Mouse (Mus musculus) embryo, embryonic 10.5 days (tissue): Measurements from ENCODE around the gene Rab11fip4.

ENCODE experiments used
- DNase-seq: peaks from one replicate; pipeline ENCODE4 v3.0.0-alpha.2; 2015; ENCODE audit warnings: low spot score

The Rab11fip4 gene

DNA sequence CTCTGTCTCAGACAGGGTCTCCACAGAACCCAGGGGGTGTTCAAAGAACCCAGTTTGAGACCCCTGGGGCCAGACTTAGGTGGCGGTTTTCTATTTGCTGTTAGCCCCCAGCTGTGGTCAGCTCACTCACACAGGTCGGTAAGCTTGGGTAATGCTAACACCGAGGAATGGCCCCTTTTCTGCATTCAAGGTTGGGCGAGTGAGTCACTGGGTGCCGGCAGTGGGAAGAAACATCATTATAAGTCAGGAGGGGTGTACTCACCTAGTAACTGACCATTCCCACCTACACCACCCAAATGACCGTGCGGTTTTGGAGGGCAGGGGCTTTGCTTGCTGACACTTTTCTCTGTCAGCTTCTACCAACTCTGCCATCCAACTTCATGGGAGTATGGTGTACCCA, 64.6 kb downstream of the Rab11fip4 start:
- no peak for DNase-seq

DNA sequence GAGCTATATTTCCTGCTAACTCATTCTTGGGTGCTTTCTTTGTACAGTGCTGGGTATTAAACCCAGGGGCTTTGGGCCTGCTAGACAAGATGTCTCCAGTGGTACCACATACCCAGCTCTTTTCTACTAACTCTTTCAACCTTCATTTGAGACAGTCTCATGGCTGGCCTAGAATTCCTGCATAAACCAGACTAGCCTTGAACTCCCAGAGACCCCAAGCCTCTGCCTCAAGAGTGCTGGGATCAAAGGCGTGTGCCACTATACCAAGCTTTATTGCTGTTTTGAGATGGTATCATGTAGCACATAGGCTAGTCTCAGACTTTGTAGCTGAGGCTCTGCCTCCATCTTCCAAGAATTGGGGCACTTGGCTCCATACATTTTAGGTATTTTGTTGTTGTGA, 65.5 kb downstream of the Rab11fip4 start:
- no peak for DNase-seq

DNA sequence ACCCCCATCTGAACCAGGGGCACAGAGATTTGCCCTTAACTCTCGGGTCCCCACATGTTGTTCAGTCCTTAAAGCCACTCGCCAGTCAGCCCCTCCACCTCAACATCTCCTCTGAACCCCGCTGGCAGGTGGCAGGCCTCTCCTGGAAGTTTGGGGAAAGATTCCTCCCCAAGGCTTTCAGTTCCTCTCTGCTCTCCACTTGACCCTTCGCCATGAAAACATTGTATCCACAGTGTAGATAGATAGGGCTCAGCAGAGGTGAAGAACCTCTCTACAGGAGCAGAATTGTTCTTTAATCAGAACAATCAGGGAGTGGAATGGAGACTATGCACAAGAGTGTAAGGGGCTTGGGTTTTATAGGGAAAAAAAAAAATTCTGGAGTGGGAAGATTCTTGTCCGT, 66.0 kb downstream of the Rab11fip4 start:
- DNase-seq: no peak

DNA sequence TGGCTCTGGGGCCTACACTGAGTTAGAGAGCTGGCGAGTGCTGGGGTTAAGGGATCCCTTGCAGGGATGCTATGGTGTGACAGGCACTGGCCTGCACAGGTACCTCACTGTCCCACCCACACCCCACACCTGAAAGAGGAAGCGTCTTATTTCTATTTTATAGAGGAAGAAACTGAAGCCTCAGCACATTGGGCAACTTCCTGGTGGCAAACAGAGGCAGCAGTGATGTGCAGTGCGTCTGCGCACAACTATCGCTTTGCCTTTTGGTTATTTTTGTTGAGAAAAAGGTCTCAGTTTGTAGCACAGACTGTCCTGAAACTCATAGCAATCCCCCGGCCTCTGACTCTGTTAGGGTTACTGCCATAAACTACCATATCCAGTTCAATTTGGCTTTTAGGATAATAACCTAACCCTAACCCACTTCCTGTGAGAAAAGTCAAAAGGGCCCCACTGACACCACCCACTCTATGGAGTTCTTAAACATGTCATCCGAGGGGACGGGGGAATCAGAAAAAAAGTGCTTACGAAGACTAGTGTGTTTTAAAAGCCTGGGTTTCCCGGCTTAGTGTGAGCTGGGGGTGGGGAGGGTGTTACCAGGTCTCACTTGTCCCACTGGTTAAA, 67.3 kb downstream of the Rab11fip4 start:
- DNase-seq: no peak

DNA sequence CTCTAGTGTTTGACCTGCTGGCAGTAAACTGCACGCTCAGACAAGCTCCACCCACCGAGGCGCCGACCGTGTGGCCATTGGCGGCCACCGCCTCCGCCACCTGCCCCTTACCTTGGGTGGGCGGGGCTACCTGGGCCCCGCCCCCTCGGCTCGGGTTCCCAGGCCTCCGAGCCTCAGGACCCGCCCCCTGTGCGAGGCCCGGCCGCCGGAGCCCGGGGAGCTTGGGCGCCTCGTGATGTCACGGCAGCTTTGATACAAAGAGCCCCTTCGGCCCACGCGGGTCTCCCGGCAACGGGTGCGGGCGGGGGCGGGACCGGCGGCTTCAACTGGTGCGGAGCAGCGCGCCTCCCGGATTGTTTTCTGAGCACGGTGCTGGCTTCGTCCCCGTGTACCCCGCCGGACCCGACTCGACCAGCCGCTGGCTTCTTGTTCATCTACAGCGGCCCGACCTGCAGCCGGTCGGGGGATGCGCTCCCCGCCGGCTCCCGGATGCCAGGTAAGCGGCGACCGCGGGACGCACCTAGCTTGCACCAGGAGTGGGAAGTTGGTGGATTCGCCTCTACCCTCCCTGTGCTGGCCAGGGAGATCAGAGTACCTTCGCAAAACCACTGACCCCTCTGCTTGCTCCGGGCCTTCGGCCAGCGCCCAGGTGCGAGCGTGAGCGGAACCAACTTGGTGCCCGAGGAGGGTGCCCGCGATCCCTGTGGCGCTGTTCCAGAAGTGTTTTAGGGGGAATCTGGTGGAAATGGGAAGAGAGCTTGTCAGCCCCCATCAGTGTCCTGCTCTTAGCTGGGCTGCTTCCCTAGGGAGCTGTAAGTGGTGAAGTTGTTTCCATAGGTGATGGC, 69.6 kb downstream of the Rab11fip4 start:
- peak; percentile 94 for DNase-seq

DNA sequence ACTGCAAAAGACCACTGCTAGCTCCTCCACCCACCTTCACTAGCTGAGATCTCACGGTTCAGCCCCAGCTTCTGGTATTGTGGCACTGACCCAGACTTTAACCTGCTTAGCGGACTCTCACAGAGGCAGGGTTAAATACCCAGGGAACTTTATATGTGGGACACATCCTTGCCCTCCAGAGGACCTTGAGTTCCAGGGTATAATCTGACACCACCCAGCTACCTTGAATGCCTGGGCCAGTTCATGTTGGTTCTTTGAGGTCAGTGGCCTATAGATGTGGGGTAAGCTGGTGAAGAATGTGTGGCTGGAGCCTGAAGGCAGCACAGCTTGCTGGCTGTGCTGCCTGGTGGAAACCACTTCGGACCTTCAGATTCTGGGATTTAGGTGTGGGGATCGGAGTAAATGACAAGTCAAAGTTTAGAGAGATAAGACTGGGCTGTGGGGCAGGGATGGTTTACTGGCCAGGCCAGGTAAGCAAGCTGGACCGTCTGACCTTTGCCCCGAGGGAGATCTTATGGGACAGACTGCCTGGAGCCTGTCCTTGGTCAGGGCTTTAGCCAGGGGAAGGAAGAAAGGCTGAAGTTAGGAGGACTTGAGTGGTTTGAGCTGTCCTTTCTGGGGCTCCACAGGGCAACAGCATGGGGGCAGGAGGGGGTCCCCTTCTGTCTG, 71.0 kb downstream of the Rab11fip4 start:
- DNase-seq: no peak

DNA sequence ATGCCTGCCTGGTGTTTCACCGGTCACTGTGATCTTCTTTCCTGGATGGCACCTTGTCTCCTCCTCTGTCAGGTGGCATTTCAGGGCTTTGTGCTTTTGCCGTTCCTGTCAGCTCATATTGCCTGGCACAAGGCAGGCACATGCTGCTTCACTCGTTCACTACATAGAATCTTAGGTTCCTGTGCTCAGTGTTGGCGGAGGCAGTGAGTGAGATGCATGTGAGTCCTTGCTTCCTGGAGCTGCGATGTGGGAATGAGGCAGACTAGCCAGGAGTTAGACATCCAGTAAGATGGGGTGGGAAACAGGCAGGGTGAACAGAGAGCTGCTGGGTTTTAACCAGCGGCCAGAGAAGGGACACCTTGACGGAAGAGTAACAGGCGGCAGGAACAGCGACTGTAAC, 72.1 kb downstream of the Rab11fip4 start:
- DNase-seq: no peak

DNA sequence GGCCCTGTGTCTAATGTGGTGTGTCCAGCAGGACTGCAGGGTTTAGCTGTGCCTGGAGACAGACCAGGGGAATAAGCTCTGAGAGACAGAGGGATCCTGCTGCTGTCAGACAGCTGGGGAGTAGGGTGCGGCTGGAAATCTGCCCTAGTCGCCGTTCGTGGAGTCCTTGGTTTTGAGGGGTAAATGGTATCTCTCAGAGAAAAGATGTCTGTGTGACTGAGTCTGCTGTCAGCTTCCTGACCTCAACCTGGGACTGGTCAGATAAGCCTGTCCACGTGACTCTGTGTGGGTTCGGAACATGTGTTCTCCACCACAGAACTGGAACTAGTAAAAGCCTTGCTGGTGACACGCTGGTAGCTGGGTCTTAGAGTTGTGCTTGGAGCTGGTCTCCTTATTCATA, 72.6 kb downstream of the Rab11fip4 start:
- DNase-seq: no peak

DNA sequence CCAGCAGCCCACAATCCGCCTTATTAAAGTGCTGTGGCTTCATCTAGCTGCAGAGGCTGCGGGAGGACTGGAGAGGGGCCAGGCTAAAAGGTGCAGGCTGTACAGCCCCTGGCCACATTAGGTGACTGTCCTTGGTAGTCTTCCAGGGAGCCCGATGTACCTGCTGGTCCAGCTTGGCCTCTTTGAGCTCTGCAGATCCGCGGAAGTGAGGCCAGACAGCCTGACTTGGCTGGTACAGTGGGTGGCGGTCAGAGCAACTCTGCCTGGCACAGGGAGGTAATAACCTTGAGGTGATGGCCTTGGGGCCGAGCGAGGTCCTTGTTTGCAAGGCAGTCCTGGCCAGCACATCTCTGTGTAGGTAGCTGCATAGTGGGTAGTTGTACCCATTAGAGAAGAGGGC, 75.5 kb downstream of the Rab11fip4 start:
- DNase-seq: no peak

DNA sequence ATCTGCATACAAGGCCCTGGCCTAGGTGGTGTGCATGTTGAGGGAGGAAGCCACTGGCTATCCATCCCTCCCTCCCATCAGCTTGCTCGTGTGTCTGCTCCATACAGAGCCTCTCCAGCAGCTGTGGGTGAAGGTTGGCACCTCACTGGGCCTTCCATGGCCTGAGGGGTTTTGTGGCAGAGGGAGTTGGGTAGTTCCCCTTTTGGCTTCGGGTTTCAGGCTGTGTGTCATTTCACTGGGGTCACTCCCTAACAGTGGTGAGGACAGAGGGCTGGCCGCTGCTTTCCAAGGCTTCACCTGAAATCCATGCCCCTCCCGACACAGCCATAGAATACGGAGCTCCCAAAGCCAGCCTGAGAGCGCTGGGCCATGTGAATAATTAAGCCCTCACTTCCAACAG, 78.2 kb downstream of the Rab11fip4 start:
- DNase-seq: no peak

DNA sequence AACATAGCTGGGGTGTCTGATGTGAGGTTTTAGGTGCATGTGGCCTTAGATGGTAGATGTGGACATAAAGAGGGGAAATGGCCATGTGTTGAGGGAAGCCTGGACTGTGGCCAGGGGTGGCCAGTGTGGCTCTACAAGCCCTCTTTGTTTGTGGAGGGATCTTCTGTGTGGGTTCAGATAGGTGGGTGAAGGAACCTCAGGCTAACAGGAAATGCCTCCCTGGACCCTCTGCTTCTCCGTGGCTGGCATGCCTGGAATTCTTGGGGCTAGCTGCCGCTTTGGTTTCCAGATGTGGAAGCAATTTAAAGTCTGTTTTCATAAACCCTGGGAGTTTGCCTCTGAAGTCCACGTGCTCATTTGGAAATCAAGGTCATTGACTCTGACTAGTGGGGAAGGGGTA, 78.9 kb downstream of the Rab11fip4 start:
- peak; percentile 68 for DNase-seq

DNA sequence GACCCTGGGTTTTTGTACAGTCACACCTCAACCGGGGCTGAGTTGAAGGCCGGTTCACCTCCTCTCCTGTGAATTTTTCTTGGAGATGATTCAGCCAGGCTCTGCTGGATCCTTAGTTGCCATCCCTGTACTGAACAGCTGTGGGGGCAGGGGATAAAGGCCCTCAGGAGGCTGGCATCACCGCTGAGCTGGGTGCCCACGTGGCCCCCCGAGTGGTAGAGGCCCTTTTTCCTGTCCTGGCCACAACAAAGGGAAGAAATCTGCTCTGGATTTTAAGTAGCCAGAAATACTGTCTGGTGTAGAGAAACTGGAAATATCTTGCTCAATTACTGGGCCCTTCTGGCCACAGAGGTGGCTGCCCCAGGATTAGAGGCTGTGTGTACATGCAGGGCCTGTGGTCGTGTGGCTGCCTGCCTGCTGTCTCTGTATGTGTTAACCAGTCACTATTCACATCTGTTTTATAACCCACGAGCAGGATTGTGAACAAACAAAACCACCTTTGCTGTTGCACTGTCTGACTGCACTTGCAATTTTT, 79.5 kb downstream of the Rab11fip4 start:
- DNase-seq: no peak

DNA sequence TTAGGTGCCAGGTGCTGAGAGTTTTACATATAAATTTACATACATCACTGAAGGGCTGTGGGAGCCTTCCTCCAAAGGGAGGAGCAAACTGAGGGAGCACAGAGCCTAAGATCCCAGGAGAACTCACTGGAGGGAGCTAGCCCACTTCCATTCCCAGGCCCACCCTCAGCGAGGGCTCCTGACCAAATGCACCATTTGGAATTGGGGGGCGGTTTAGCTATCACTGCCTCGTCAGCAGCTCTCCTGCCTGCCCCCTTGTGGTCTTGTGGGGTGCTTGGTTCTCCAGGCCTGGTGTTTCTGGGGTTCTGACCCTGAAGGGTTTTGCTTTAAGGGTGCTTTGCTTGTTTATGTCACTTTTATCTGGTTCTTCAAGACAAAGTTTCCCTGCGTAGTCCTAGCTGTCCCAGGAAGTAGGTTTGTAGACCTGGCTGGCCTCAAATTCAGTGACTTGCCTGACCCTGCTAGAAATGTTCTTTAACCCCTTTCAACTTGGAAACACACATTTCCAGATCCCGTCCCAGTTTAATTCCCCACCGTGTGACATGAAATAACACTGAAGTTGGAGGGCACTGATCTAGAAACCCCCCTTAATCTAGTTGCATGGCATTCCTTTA, 80.8 kb downstream of the Rab11fip4 start:
- DNase-seq: peak; percentile 55

DNA sequence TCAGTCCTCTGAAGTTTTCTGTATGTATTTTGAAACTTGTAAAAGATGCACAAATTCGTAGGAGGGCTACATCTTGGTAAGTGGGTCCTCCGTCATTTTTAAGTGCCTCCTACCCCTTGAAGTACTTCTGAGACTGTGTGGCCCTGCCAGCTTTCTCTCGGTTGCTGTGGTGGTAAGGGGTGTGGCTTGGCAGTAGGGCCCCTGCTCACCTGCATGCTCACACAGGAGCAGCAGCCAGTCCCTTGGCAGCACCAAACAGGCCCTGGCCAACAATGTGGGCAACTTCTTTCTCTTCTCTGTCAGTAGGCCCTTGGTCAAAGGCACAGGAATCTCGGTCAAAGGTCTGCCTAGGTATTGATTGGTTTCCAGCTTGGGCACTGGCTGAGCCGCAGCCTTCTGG, 82.1 kb downstream of the Rab11fip4 start:
- no peak for DNase-seq

DNA sequence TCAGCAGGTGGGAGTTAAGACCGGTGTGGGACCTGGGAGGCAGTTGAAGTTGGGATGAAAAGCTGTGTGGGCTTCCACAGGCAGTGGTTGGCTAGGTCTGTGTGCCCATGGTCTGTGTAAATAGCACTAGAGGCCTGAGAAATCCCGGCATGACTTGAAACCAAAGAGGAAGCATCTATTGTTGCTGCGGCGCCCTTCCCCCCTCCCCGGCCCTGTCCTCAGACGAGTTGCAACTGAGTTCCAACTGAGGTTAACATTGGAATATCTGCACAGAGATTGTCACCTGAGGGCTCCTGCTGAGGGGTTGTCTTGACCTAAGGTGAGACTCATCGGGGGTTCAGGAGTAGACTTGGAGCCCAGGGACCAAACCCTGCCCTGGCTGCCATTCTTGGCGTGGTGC, 82.7 kb downstream of the Rab11fip4 start:
- no peak for DNase-seq

DNA sequence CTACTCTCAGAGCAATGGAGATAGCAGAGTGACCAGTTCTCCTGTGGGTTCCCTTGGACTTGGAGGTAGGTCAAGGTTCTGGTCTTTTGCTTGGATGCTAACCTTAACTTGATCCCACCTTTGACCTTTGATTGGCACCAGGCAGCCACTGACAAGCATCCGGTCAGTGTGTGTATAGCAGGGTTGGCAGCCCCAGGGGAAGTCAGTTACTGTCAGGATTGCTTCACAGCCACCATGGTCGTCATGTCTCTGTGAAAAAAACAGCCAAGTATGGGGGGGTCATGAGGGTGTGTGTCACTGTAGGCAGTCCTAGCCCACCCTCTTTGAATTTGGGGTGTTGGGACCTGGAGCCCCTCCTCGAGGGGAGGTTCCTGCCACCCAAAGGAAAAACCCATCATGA, 83.2 kb downstream of the Rab11fip4 start:
- no peak for DNase-seq

DNA sequence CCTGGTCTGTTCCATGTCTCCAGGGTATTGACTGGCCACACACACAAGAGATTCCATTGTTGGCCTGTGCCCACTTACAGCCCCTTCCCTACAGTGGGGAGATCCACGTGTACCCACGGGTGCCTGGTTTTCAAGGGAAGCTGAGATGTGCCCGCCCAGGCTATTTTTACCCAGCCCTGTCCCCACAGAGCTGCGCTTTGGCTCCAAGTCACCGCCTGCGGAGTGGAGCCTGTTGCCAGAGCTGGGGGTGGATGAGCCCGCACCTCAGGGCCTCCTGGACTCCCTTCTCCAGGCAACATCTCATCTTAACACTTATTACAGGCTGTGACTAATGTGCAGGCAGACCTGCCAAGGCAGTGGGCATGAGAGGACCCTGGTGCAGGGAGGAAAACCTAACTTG, 83.6 kb downstream of the Rab11fip4 start:
- DNase-seq: no peak

DNA sequence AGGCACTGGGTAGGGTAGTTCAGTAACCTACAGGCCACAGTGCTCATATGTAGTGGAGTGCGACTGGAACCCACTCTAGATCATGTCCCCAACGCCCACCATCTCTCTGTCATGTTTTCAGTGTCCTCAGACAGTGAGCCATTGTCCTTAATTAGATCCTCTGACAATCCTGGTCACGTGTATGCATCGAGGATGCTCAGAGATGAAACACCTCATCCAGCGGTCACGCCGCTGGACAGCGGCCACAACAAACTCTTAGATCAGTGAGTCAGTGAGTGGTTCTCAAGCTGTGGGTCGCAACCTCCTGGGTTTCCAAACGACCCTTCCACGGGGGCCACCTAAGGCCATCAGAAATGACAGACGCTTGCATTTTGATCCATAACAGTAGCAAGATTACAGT, 84.3 kb downstream of the Rab11fip4 start:
- DNase-seq: no peak

DNA sequence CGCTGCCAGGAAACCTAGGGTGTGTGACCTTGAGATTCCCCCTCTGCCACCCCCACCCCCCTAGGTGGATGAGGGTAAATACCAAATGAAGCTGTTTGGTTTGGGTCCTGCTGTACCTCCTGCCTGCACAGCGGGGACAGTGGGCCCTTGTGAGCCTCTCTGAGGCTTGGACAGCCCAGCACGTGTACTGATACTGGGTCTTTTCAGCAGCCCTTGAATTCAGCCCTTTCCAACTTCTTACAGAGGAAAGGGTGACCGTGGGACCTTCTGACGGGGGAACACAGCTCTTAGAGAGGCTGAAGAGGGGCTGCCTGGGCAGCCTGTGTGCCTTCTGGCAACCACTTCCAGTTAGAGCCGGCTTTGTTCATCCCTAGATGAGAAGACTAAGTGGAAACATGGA, 85.0 kb downstream of the Rab11fip4 start:
- no peak for DNase-seq

DNA sequence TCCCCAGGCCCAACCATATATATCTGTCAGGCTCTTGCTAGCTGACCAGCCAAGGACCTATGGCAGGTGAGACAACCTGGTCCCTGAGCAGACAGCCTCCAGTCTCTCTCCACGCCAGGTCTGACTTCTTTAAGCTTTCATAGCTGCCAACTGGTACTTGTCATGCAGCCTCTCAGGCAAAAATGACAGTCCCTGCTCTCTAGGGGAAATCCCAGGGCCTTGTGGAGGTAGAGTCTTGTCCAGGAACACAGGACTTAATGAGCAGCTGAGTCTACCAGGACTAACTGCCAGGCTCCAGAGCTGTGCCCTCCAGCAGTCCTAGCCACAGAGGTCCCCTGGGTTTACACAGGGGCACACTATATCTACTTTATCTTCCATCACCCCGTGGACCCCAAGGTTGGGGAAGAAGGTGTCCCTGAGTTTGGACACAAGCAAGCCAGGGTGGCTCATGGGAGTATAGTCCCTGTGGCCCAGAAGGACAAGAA, 85.5 kb downstream of the Rab11fip4 start:
- DNase-seq: no peak

DNA sequence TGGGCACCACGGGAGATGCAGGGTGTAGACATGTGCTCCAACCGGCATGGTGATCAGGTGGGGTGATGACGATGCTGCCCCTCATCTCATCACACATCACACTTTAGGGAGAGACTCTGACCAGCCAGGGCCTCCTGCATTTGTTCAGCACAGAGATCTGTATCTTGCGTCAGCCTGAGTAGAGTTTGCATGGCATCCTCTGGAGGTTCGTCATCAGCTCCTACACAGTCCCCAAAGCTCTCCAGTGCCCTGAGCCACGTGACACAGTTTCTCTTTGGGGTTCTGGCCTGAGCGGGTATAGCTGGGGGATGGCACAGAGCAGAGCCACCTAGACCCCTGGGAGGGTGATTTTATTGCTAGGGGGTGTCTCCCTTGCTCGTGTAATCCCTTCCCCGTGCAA, 86.4 kb downstream of the Rab11fip4 start:
- no peak for DNase-seq

DNA sequence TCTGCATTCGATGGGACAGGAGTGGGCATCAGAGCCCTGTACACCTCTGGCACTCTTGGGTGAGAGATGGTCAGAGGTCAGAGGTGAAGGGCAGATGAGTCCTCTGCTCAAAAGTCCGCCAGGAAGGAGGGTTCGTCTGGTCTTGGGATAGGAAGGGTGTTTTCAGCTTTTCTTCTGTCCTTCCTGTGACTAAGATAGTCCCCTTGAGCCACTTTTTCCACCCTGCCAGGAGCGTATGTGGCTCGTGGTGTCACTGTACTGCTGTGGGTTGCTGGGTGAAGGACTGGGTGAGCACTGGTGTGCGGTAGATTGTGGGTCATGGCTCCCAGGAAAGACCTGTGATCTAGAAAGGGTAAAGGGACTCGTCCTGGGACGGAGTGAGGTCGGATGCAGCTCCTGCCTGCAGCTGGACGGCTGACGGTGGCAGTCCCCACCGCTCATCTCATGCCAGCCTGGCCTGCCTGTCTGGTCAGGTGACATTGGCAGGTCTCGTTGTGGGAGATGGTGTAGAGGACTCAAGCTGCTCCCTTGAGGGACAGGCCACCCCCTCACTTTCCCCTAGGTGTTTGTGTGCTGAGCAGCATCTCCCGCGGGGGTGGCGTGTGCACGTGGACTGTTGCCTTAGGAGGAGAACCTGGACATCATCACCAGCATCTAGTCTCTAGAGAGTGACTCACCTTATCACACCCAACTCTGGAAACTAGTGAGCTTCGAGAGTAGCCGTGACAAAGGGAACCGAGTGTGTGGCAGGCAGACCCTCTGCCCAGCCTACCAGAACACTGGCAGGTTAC, 87.5 kb downstream of the Rab11fip4 start:
- DNase-seq: no peak
